Mouse (Mus musculus) lung, postnatal 4 days (tissue): Measurements from ENCODE around the gene Sike1.

Experiments
- DNase-seq, 2 experiments: peaks; one replicate each; pipeline ENCODE4 v3.0.0; 2021

The Sike1 gene

GRCm38 (mm10) chr3:103040285-103040684, 44.8 kb downstream of the Sike1 start:
- no peak for DNase-seq

DNA sequence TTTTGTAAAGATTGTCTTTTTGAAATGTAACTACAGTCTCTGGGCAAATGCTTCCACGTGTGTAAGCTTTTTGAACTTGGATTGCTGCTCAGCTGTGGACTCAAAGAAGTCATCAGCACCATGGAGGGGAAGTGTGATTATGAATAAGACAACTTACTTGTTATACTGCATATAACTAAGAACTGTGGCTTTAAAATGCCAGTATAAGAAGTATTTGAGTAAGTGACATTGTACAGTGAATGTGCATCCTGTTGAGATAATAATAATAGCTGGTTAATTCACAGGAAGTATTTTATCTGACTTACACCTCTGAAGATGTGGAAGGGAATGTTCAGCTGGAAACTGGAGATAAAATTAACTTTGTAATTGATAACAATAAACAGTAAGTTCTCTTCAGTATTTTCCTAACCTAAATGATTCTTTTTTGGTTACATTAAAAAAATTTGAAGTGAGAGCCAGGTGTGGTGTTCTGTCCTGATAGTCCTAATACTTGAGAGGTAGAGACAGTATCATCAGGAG, 45.4 kb downstream of the Sike1 start:
- no peak for DNase-seq

DNA sequence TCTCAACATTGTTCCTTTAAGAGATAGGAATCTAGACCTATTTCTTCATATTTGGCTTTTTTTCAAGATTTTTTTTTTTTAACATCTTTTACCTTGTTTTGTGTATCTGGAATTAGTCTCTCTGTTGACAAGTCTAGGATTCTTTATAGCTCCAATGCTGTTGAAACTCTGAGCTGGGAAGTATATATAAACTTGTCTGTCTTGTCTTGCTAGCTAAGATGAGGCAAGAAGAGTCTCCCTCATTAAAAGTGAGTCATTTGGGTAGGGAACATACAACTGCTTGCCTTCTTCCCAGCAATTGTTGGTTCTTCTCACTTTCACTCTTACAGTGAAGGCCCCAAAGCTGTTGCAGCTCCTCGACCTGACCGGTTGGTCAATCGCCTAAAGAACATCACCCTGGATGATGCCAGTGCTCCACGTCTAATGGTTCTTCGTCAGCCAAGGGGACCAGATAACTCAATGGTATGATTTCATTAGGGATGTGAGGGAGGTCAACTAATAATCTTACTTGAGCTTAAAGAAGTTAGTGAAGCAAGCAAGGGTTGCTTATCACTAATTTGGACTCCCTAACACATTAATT, 60.6 kb downstream of the Sike1 start:
- no peak for DNase-seq

GRCm38 (mm10) chr3:103057752-103058151, 62.2 kb downstream of the Sike1 start:
- no peak for DNase-seq
